Mouse (Mus musculus) cerebellum, adult 9-11 months (tissue): Measurements from ENCODE around the gene Babam2.
A peak's percentile ranks its signal among the peaks of the same experiment; 100 is the strongest.
"Not testable (repeated sequence)": the region's sequence is repeated elsewhere in the genome, so short reads cannot be mapped to it uniquely, and the experiment has no call there.

Source experiments
- DNase-seq: peaks from one replicate; pipeline ENCODE4 v3.0.0; 2022

Babam2 gene

DNA sequence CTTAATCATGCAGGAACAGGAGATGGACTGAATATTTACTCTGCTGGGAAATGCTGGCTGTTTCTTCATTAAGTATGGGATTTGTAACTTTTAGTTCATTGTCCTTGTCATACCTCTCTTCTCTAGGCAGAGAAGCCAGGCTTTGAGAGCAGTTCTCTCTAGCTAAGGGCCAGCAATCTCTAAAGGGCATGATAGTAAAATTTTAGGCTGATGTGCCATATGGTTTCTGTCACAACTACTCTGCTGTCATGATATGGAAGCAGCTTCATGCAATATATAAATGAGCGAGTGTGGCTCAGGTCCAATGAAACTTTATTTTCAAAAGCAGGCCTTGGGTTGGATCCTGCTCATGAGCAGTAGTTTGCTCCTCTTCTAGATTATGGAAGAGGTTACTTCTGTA, 142.9 kb downstream of the Babam2 start:
- no peak for DNase-seq

DNA sequence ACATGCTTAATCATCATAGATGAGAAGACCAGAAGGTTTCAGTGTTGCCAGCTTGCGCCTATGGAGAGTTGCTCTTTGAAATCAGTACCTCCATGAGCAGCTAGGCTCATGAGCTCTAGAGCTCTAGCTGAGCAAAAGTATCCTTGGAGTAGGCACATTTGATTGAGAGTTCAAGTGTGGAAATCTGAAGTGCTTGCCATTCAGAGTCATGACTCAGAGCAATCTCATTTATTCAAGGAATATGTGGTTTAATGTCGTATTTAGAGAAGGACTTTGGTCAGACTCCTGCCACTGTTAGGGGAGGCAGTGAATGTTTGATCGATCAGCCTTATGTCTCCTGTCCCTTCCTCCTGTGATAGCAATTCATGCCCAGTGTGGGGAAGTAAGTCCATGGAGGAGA, 147.4 kb downstream of the Babam2 start:
- no peak for DNase-seq

DNA sequence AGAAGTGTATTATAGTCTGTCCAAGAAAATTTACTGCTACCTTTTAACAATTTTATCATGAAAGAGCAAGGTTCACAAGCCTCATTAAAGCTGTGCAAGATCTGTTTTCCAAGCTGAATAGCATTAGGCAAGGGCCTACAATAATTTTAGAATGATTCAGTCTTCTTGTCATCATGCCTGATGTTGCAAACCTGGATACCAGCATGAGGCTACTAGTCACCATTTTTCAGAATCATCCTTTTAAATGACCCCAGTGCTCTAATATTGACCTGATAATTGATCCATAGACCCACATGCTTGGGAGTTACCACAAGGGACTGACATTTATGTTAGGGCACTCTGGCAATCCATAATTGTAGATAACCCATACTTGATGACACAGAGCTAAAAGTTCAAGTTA, 149.5 kb downstream of the Babam2 start:
- no peak for DNase-seq

DNA sequence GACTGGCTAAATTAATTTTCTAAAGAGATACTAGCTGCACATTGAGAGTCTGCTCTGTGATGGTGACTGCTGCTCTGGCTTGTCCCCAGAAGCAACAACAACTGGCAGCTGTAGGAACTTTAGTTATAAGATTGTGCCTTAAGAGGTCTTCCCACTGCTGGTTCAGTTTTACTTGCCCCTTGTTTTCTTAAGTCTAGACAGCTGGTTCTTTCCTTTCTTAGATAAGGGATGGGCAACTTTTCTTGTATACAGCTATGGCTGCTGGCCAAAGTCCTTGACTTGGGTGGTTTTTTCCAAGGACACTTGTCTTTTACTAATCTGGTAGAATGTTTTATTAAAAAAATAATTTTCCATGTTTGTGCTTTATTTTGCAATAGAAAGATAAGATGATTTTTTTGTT, 151.5 kb downstream of the Babam2 start:
- no peak for DNase-seq

DNA sequence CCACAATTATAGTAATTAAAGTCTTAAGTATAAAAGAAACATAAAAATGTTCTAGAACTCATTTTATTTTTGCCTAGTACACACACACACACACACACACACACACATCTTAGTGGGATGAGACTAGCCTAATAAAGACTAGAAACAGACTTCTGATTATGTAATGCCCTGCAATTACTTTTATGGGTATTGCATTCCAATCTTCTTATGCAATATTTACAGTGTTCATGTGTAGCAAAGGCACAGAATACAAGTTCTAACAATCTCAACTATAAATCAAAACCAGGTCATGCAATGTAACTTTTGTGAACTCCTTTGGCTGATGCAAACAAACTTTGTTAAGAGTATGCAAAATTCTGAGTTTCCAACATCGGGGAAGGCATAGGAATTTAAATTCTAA, 155.3 kb downstream of the Babam2 start:
- DNase-seq, result no peak

DNA sequence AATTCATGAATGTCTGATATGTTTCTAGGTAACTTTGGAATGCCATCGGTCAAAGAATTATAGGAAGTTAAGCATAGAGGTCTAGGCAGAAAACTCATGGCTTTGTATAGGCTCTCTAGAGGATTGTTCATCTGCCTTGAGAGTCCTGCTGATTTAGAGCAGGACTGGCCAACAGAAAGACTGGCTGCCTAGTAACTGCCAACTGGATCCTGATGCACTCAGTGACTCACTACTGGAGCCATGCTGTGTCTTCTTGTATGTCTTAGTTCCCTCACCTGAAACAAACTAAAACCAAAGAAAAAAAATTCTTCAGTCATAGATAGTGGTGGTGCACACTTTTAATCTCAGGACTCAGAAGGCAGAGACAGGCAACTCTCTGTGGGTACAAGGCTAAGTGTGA, 156.3 kb downstream of the Babam2 start:
- peak; percentile 17 for DNase-seq

DNA sequence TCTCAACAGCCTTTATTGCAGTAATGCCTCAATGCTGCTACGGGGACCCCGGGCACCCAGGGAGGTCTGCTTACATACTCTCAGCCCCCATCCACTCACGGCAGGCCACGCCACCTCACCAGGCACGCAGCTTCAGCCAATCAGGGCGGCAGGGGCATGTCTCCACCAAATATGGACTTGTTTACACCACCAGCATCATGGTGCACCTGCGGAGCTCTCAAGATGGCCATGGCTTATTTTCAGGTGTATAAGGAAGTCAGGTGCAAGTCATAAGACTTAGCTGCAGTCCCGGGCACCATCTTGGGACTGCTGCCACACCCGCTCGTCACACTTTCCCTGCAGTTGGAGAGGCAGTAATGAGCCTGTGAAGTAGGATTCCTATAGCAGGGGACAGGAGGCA, 161.4 kb downstream of the Babam2 start:
- not testable (repeated sequence) for DNase-seq

DNA sequence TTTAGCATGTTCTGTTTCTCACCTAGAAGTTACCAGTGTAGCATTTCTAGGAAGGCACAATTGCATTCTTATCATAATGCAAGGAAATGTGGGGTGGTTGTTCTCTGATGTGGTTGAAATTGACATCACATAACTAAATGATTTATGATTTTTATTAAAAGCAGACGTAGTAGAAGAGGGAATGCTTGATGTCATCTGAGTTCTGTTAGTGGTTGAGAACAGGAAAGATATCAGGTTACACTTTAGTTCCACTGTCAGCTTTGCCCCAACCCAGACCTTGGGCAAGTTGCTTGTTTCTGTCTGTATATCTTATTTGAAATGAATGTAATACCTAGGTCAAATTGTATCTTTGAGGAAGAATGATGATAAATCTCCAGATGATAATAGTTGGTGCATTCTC, 162.9 kb downstream of the Babam2 start:
- DNase-seq, result no peak

DNA sequence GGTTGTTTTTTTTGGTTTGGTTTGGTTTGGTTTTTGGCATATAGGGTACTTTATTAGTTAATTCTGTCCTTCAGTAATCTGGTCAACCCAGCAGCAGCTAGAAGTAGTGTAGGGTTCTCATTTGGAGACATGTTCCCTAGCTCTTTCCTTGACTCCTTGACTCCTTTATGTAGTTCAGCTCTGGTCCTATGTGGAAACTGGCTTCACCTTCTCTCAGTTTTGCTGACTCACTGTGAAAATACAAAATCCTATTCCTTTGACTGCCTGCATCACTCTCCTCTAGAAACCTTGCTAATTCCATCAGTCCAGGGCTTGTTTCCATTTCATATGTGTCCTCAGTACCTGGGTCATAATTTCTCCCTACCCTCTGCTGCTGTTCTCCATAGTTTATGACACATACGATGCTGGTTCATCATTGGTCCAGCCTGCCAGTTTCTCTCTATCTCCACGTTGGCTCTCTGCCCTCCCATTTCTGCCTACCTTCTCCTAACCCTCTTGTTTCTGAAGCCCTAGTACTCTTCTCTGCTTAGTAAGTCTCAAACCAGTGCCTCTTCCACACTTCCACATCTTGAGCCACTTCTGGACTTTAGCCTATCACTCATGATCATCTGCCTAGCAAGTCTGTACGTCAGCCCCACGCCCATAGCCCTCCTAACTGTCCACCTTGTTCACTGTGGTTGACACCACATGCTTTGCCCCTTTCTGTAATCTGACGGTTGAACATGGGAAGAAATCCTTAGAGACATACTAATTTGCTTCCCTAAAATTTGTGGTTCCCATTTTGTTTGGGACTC, 163.5 kb downstream of the Babam2 start:
- no peak for DNase-seq

DNA sequence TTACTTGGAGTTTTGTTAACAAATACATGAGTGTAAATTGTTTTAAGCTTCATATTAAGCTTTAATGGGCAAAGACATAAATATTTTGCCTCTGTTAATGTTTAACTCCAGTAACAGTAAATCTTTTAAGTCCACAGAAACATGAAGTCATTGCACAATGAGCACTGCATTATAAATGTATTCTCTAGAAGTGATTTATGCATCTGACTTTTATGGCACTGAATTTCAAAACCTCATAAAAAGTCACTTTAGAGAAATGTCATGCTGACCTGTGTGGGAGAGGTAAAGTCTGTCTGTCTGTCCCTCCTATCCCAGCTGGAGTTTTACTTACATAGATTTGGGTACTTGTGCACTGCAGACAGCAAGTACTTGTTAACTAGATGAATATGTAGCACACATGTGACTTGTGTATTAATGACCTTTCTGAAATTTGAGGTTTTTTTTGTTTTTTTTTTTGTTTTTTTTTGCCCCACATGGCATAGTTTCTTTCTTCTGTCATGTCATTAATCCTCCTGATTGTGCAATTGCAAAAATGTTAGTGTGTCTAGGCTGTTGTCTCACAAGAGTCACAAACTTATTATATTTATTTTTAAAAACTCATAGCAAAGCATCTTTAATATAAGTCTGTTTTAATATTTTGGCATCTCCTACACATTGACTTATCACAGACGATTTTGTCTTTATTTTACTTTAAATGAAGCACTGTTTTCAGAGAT, 165.4 kb downstream of the Babam2 start:
- no peak for DNase-seq

DNA sequence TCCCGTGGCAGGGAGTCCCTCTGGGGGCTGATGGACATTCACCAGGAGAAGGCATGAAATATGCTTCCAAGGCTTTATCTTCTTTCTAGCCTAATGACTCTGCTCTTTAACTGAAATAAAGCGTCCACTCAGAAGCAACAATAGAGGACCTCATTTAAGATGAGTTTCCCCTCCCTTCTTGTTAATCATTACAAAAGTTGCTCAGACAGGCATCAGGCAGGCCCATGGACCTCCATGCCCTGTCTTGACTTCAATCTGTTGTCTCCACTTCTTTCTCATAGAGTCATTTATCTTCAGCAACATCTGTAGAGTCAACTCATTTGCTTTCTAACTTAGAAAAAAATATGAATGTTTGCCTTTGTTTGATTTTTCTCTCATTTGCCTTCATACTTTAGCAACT, 166.6 kb downstream of the Babam2 start:
- DNase-seq, result no peak

DNA sequence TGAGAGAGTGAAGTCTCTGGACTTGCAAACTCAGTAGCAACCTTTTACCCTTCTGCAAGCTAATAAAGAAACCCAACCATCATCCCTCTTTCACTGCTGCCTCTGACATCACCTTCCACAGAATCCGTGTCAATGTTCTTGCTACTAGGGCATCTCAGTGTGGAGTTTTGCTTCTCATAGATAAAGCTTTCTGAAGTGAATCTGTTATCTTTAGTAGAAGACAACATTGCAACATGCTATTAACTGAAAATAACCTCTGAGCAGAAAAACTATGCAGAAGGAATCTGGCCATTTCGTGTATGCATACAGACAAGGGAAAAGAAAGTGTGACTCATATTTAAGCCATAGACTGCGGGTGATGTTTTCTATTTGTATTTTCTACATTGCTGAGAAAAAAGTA, 168.6 kb downstream of the Babam2 start:
- no peak for DNase-seq

DNA sequence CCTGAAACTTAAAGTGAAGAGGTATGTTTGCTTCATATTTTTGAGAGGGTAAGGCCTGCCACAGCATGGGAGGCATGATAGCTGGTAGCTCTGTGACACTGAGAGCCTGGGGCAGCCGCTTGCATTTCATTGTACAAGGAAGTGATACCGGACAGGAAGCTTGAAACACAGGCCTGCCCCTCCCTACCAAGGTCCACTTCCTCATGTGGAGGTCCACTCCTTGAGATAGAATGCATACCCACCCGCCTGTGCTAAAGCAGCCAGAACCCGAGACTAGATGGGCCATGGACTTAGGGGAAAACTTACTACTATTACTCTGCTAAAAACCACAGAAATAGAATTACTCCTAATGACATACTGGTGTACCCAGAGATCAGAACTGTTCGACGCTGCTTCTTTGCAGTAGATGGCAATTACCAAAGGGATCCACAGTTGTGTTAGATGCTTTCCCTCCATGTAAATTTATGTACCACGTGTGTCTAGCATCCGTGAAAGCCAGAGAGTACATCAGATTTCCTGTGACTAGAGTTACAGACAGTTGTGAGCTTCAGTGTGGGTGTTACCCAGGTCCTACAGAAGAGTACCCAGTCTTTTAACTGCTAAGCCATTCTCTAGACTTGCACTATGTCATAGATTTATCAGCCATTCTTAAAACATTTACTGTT, 173.5 kb downstream of the Babam2 start:
- no peak for DNase-seq

DNA sequence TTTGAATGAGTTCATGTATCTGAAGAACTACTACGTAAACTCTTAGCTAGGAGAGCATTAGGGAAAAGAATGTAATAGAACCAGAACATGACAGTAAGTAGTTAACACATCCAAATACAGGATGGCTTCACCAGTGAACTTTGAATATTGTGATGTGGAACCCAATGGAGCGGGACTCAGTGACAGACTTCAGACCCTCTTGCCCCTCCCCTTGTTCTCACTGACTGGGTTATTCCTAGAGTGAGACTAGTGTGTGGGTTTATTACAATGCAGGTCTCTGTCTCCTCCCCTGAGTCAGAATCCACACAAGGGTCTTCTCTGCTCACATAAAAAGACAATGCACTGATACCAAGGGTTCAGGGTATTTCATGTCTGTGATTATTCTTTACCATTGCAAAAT, 175.8 kb downstream of the Babam2 start:
- DNase-seq, result no peak

DNA sequence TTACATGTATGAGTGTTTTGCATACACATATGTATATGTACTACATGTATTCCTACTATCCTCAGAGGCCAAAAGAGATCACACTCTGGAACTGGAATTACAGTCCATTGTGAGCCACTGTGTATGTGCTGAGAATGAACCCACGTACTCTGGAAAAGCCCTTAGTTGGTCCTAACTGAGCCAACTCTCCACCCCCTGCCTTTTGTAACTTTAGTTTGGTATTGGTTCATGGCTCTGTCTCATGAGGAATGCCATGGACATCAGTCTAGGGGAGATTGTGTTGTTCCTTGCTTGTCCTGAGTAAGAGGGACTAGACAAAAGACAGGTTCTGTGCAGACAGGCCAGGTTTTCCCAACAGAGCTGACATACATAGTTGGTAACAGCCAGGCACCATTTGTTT, 177.1 kb downstream of the Babam2 start:
- DNase-seq, result no peak

DNA sequence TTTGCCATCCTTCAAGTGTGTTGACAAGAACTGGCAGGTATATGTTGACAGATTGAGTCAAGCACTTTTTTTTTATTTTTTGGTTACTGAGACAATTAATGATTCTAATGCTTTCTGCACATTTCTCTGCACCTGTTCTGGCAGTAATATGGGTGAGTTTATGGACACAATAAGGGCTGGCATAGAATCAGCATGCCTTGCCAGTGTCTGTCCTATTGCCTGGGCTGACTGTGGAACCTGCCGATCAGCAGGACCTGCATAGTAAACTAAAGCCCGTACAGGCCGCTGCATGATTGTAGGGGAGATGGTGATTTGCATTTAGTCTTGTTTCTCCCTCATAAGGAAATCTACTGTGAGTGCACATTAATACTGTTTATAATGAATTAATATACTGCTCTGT, 178.0 kb downstream of the Babam2 start:
- peak; percentile 35 for DNase-seq

DNA sequence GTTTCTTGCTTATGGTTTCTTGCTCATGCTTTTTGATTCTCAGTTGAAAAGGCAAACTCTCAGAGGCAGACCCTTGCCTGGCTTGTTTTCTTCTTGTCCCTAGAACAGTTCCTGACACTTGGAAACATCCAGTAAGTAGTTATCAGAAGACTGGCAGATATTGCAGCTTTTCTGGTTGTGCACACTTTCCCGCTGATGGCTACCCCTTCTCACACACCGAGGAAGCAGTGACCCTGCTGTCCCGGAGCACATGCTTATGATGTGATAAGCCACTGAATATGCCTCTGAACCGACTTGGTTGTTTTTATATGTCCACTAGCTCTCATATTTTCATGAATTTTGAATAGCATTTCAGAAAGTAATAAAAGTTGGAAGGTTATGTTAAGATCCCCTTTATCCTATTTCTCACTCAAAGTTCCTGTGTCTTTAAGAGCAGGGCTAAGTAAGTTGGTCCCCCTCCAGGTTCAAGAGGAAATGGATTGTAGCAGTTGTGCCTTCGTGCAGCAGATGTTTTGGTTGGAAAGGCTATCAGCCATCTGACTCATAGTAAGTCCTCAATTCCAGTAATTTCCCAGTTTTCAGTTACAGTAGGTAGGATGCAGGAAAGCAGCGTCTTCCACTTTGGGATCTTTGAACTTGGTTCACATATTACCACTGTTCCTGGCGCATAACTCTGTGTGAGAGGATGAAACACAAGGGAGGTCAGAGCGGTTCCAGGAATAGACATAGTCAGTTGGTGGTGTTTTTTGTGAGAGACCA, 178.9 kb downstream of the Babam2 start:
- DNase-seq, result no peak

DNA sequence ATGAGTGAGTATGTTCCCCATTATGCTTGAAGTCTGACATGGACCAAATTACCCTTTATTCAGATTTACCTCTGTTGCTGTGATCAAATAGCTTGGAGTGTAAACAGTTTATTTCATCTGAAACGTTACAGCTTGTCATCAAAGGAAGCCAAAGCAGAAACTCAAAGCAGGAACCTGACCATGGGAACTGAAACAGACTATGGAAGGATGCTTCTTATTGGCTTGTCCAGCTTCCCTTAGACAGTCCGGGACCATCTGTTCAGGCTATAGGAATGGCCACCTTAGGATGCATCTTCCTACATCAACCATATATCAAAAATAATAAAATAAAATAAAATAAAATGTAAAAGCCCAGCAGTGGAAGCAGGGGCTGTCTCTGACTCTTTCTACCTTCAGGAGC, 183.0 kb downstream of the Babam2 start:
- DNase-seq, result no peak

DNA sequence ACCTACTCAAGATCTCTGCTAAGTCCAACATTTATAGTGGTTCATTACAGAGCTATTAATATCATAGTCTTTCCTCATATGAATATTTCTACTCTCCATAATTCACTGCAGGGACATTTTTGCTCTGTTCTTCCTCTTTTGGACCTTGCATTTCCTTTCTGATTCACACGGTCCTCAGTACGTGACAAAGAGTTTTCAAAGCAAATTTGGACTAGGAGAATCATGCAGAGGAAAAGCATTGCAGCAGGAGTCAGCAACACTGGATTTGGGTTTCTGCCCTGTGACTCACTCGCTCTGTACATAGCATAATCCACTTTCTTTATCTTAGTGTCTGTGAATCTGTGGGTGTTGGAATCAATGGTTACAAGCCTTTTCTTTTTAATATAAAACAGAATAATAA, 184.8 kb downstream of the Babam2 start:
- no peak for DNase-seq

DNA sequence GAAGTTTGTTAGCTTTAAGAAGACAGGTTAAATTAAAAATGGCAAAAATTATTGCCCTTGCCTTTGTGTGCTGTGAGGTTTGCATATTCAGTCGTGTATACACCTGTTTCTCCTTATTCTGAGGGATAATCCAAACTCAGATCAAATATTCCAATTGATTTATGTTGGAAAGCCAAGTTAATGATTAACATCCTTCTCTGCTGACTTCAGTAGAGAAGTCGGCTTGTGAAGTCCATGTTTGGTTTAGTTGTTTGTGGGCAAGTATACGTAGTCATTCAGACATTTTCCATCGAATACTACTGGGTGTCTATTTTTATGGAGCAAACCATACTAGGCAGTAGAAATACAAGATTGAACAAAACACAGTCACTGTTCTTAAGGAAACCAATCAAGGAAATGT, 187.5 kb downstream of the Babam2 start:
- no peak for DNase-seq

DNA sequence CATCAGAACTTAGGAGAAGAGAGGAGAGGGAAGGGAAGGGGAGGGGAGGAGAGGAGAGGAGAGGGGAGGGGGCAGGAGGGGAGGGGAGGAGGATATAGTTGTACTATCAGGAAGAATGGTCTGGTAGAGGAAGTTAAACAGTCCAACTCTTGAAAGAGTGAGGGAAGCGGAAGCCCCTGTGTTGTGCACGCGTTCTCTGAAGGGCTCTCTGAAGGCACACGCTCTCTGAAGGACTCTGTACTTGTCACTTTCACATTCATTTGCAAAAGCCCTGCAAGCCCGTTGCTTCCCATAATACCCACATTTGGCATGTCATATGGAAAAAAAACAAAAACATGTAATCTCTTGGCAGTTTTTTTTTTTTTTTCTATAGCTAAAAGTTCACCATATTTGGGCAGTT, 190.1 kb downstream of the Babam2 start:
- no peak for DNase-seq

DNA sequence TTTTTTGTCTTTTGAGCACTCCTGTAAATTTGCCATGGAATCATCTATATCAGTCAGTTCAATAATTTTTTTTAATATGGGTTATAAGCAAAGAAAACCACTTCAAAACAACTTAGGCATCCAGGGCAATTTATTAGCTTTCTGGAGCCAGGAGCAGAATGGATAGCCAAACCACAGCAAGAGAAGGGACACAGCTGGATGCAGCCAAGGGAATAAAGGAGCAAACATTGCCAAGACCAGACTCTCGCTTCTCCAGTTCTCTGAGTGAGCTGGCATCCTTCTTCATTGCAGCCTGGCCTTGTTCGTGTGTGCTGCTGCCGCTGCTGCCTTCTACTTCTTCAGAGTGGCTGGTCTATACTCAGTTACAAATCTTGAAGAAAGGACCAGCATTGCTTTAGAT, 190.9 kb downstream of the Babam2 start:
- DNase-seq, result no peak

DNA sequence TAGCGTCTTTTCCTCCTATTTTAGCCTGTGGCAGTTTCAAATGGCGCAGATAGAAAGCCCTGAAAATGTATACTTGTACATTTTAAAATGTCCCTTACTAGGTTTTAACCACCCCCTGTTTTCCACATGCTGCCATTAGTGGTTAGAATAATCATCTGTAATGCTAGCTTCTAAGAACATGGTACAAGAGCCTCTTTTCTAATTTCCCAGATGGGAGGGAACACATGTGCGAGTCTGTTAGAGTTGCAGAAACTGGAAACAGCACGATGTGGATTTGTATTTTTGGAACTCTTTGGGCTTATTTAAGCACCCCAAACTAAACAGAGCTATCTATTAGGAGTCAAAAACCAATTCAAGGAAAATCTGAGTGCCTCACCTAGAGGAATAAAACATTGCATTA, 195.1 kb downstream of the Babam2 start:
- DNase-seq, result no peak
